Mouse (Mus musculus): ENCODE results near the gene Ints3.

Ints3 gene

DNA sequence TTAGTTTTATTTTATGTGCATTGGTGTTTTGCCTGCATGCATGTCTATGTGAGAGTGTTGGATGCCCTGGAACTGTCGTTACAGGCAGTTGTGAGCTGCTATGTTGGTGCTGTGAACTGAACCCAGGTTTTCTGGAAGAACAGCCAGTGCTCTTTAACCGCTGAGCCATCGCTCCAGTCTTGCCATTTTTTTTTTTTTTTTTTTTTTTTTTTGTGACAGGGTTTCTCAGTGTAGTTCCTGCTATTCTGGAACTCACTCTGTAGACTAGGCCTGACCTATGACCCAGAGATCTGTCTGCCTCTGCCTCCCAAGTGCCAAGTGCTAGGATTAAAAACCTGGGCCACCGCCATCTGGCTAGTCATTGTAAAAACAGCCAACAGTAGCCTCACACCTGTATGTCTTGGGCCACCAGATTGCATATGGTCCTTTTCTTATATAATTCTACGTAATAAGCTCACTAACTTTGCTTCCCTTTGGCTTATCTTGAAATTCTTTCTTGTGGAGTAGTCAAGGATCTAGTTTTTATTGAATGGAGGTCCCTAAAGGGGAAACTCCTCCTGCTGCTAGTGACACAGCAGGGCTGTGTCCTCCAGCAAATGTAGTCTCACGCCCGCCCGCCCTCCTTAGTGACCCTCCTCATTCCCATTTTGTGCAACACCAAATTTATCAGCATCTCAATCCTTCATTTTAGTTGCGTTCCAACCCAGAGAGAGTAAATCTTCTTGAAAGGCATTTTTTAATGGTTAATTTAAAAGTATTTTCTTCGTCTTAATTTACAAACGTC, 12.2 kb upstream of the Ints3 start:
- DNase-seq (ENCODE audit: extremely low read depth, low read depth, low spot score), result no peak

DNA sequence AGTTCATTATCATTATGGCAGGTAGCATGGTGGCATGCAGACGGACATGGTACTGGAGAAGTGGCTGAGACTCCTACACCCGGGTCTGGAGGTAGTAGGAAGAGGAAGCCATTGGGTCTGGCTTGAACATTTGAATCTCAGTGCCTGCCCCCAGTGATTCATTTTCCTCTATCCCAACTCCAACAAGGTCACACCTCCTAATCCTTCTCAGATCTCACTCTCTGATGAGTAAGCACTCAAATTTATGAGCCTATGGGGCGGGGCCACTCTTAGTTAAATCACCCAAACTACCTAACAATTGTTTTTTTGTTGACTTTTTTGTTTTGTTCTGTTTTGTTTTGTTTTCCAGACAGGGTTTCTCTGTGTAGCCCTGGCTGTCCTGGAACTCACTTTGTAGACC, 10.6 kb upstream of the Ints3 start:
- no peak for DNase-seq (ENCODE audit: extremely low read depth, low read depth, low spot score)

- DNase-seq (ENCODE audit: extremely low read depth, low read depth, low spot score), result no peak
Measured at GRCm38 (mm10) chr3:90440756-90441155, 7.3 kb upstream of the Ints3 start.

DNA sequence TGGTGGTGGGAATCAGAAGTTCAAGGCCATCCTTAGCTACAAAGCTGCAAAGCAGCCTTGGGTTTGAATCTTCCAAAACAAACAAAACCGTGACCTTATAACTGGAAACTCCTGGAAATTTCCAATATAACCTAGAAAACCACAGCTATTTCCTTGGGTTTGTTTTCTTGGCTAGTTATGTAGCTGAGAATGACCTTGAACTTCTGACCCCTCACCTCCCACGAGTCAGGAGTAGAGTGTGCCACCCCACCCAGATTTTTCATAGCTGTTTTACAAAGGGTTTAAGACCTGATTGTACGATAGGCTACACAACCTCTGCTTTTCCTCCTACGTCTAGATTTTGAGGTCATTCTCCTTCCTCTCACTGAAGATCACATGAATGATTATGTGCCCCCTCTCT, 3.7 kb upstream of the Ints3 start:
- no peak for DNase-seq (ENCODE audit: extremely low read depth, low read depth, low spot score)

DNA sequence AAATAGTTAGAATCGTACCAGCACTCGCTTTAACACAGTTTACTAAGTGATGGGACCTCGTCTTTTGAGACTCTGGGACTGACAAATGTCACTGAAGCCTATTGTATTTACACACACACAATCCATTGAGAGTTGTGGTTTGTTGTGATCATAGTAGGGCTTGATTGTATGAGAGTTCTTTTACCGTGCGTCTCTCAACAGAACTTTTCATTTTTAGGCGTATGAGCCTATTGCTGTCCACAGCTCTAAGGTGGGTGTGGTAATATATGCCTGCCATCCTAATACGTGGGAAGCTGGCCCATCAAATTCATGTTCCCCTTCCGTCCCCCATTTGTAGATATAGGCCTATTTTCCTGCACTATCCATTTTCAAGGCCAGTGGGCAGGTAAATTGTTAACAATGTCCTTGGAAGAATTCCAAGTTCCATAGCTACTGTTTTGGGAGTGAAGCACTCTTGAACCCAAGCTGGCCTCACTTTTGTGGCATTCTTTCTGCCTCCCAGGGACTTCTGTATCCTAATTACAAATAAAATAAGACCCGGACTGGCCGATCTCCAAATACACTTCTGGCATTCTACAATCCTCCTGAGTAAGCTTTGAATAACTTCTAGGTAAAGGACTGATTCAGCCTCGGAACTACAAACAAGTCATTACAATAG, 780 bp upstream of the Ints3 start:
- no peak for DNase-seq (ENCODE audit: extremely low read depth, low read depth, low spot score)

GRCm38 (mm10) chr3:90432811-90433219, 607 bp downstream of the Ints3 start:
- DNase-seq (ENCODE audit: extremely low read depth, low read depth, low spot score), result no peak

DNA sequence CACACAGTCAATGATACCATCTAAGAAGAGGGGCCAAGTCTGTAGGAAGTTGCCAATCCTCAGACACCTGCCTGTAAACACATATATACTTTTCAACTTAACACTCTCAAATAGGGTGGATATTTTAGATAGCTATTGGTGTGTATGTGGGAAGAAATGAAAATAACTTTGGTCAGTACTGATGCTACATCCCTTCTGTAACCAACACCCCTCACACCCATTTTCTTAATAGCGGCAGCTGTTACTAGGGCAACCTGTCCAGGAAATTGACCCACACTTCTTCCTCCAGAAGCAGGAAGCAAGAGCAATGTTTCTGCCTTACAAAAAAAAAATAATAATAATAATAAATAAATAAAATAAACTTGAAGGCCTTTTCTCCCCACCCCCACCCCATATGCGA, 1.1 kb downstream of the Ints3 start:
- DNase-seq (ENCODE audit: extremely low read depth, low read depth, low spot score), result no peak

GRCm38 (mm10) chr3:90429576-90429975, 3.8 kb downstream of the Ints3 start:
- DNase-seq (ENCODE audit: extremely low read depth, low read depth, low spot score), result no peak

GRCm38 (mm10) chr3:90428186-90428585, 5.2 kb downstream of the Ints3 start:
- DNase-seq (ENCODE audit: extremely low read depth, low read depth, low spot score), result no peak

DNA sequence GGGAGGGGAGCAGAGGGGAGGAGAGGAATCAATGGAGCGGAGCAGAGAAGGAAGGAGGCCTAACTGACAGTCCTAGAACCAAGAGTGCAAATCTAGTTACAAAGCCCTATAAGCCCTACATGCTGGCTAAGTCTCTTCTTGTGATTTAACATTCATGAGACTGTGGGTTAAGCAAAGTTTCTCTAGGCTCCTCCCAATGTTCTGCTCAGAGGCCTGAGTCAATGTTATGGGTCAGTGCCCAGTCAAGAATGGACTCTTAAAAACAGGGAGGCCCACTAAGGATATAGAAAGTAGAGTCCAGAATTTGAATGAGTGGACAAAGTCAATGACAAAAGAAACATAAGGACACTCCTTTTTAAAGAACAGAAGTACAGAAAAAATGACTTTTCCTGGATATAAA, 5.8 kb downstream of the Ints3 start:
- no peak for DNase-seq (ENCODE audit: extremely low read depth, low read depth, low spot score)

- DNase-seq (ENCODE audit: extremely low read depth, low read depth, low spot score), result no peak
Measured at GRCm38 (mm10) chr3:90425499-90425898, 7.9 kb downstream of the Ints3 start.

GRCm38 (mm10) chr3:90423549-90423948, 9.9 kb downstream of the Ints3 start:
- no peak for DNase-seq (ENCODE audit: extremely low read depth, low read depth, low spot score)

DNA sequence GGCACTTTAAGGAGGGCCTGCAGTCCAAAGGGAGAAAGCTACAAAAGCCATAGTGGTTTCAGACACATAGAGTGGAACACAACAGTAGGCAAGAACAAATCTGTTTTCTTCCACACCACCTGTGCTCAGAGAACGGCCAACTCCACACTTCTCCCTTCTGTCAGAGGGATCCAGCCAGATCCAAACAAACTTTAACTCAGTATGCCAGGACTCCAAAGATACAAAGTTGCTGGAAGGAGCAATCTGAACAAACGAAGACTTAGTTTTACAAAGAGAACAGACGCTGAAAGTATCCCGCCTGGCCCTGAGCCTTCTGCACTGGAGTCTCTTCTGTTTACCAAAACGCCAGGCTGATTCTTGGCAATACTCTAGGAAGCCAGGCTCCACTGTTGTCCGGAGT, 12.7 kb downstream of the Ints3 start:
- no peak for DNase-seq (ENCODE audit: extremely low read depth, low read depth, low spot score)

DNA sequence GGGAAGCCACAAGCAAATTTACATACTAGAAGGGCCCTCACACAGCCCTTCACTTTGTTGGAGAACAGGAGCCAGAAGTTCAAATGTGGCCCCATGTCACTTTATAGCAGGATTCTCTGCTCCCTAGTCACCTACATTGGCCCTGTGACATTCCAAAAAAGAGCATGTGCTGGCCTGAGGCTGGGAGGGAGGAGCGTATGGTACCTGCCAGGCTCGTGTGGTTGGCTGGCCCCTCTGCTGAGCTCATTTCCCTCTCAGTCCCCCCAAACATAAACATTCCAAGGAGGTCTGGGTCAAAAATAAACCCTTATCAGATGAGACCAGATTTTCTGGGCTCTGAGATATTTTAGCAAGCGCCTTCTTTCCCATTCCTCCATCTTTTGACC, 20.4 kb downstream of the Ints3 start:
- no peak for DNase-seq (ENCODE audit: extremely low read depth, low read depth, low spot score)

- DNase-seq (ENCODE audit: extremely low read depth, low read depth, low spot score), result no peak
Measured at GRCm38 (mm10) chr3:90412312-90413010, 21.0 kb downstream of the Ints3 start.

DNA sequence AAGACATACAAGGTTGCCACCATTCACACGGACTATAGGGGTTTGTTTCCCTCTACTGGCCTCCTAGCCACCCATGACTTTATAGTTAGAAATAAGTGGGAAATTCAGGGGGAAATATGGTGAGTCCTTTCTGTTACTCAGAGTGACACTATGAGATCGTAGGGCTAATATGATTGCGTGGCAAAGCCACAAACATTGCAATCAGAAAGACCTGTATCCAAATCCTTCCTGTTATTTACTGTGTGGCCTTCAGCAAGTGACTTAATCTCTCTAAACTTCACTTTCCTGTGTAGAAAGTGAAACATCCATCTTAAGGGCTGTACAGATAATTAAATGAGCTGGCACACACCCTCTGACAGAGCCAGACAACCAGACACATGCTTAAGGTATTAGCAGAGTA, 24.7 kb downstream of the Ints3 start:
- DNase-seq (ENCODE audit: extremely low read depth, low read depth, low spot score), result no peak

- DNase-seq (ENCODE audit: extremely low read depth, low read depth, low spot score), result no peak
Measured at GRCm38 (mm10) chr3:90406414-90406813, 27.0 kb downstream of the Ints3 start.

GRCm38 (mm10) chr3:90404609-90405008, 28.8 kb downstream of the Ints3 start:
- DNase-seq (ENCODE audit: extremely low read depth, low read depth, low spot score), result no peak

DNA sequence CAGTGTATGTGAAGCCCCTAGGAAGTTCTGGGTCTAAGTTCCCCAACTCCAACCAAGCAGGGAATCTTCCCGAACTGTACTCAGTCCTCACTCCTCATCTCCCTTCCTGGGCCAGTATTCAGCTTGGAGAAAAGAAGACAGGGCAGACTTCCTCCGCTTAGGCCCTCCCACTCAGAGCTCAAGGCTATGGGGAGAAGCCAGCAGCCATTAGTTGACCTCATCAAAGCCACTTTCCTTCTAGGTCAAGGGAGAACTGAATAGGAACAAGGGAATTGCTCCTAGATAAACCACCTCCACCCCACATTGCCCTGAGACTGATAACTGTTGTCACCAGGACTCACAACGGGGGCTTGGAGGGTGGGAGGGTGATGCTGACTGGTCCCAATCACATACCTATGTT, 29.3 kb downstream of the Ints3 start:
- no peak for DNase-seq (ENCODE audit: extremely low read depth, low read depth, low spot score)

- DNase-seq (ENCODE audit: extremely low read depth, low read depth, low spot score), result no peak
Measured at GRCm38 (mm10) chr3:90400993-90401392, 32.4 kb downstream of the Ints3 start.

- DNase-seq (ENCODE audit: extremely low read depth, low read depth, low spot score), result no peak
Measured at GRCm38 (mm10) chr3:90395629-90396028, 37.8 kb downstream of the Ints3 start.

GRCm38 (mm10) chr3:90392661-90393060, 40.8 kb downstream of the Ints3 start:
- no peak for DNase-seq (ENCODE audit: extremely low read depth, low read depth, low spot score)

Measured in fat pad, adult 2 months (tissue).